Mouse (Mus musculus) heart, postnatal 10 days (tissue): ENCODE measurements at regions not wholly inside any gene's neighbourhood (a gene's known extent, or its start where the extent isn't known, plus 50 kb on each side); places are given as distances from the start of the nearest gene placed in this dataset.

ENCODE experiments used
- DNase-seq, 2 experiments: peaks; one replicate each; pipeline ENCODE4 v3.0.0; 2021
- intact Hi-C: fragments of 180-260 bp; cut with DNase I; formaldehyde crosslinking; loops from one replicate; pipeline ENCODE4 v1.15.1; 2025

DNA sequence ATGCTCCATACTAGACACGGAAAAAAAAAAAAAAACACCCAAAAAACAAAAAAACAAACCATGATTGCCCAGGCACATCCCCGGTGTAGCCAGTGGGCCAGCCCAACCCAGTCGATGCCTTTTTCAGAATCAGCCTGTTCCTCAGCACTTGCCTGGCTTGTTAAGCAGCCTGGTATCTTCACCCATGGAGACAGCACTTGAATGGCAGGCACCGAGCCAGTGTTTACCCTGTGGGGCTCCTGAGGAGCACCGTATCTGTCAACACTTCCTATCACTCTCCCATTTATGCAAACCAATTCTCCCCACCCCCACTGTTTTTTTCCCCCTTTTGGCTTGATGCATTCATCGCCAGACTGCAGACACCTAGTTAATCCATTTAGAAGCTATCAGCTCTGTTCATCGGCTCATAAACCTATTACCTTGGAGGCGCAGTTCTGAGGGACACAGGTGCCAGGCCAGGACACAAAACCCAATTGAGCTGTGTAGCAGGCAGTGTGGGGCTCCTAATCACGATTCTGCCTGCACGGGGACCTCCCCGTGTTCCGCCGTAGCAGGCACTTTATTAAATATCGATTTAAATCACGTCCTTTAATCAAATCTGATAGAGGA is 537.8 kb downstream of the Ofcc1 start:
- intact Hi-C loops = no loop called here
- peak; percentile 9 for DNase-seq

DNA sequence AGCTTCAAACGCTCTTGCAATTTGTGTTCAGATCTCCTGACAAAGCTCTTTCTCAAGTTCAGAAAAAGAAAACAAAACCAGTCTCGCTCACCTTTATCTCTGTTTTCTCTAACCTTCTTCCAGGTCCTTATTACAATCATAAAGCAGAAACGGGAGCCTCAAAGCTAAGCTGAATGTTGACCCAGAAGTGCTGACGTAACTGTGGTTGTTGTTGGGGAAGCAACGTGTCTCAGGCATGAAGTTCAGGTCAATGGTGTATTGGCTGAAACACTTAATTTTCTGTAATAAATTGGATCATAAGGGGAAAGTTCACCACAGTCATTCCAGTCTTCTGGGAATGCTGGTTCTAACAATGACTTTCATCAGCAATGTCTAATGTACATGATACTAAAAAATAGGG is 586.7 kb downstream of the Ofcc1 start:
- DNase-seq = no peak
- intact Hi-C loops = no loop called here

DNA sequence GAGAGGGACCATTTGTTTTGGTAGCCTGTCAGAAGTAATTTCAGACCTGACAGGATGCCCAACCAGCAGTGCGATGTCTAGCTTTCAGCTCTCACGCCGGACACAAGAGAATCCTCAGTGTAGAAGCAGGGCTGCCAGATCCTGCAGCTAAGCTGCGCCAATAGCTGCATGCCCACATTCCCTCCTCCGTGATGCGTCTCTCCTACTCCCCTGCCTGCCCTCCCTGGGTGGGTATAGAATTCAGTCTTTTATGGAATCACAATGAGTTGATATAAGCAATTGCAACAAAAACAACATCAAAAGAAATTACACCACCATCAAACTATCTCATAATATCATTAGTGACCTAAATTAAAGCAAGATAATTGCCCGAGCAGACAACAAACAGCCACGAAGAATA is 587.1 kb downstream of the Ofcc1 start:
- DNase-seq = no peak
- intact Hi-C loops = no loop called here

DNA sequence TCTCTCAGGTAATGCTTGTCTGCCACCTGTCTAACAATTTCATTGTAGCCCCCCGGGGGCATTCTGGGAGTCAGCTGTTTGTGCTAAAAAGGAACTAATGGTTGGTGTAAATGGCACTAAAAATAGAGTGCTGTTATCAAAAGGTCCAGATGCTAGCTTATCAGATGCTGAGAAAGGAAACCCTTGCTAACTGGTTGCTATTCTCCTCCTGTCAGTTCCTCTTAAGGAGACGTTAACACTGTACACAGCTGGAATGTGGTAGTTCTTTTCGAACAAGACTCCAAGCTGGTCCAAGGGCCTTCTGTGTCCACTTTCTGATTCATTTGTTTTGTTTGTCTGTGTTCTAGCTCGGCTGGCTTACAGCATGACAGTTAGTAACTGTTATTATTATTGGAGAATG is 592.0 kb downstream of the Ofcc1 start:
- intact Hi-C loops = no loop called here
- no peak for DNase-seq

DNA sequence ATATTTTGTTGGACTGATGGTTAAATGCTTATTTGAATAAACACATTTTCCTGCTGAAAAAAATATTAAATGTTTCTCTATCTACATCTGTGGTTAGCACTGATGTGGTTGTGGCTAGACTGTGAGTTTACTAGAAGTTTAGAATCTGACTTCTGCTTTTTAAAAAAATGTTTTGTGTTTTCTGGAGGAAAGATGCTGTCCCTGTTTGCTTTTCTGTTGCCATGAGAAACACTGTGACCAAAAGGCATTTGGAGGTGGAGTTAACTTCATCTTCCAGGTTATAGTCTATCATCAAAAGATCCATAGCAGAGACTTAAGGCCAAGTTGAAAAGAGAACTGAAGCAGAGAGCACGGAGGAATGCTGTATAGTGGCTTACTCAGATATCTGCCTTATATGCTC is 594.4 kb downstream of the Ofcc1 start:
- DNase-seq = no peak
- intact Hi-C loops = no loop called here
